Mouse (Mus musculus): ENCODE results near the gene Nphp4.

DNA sequence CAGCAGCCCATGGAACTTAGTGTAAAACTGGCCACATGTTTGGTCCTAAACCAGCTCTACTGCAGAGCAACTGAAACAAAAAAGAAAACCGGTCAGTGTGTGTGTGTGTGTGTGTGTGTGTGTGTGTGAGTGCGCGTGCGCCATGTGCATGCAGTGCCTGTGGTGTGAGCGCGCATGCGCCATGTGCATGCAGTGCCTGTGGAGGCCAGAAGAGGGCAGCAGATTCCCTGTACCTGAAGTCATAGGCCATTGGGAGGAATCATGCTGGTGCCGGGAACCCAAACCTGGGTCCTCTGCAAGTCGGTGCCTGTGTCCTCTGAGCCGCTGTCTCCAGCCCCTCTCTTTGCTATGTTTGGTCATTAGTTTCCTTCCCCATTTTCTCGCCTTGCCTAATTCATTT lies 65.9 kb downstream of the Nphp4 start:
- TF ChIP-seq CTCF (IDR thresholded peaks at IDR 0.05; ENCODE audit: low read depth) (no peak), EP300 (IDR thresholded peaks at IDR 0.05; ENCODE audit: low read depth) (no peak)

Data from heart, postnatal 0 days (tissue).